Comparison of ENCODE assay signal across 8 mouse cellular contexts in the genomic region with DNA sequence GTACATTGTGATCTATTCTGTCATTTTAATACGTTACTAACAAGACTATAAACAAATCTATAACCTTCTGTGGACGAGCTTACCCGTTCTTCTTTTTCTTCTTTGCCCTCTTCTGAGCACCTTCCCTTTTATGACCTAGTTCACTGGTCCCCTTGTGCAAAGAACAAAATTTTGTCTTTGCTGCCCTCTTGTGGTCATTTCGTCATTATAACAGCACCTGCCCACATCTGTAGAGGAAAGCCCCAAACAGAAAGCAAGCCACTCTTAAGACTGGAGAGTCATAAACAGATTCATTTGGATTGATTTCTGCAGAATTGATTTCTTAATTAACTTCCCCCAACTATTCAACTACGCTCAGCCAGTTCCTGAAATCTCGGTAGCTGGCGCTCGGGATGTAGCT.
A peak's percentile ranks its signal among the peaks of the same experiment; 100 is the strongest.
DNase-seq lines count a peak whose midpoint lies in the region; ATAC-seq lines count a peak whose summit lies in the region.

No protein-coding gene starts in this region.

- peak; percentile 83 for ATAC-seq in CD4-positive, CD25-positive, alpha-beta regulatory T cell, adult 4 months

- intact Hi-C loops in gastrocnemius, postnatal 36 days (cut with DNase I): no loop called here

- DNase-seq in gastrocnemius, postnatal 10 days: peak; percentile 15
- DNase-seq in gastrocnemius, postnatal 36 days: no peak
- peak; percentile 36 for DNase-seq in c-Kit-positive CD71-positive TER-119-negative erythroid progenitor cells, embryonic 14.5 days (ENCODE audit: low read depth)
- DNase-seq in frontal cortex, adult 2 months (ENCODE audit: extremely low spot score in 1 of 2, low spot score in 1 of 2): peak; percentile 8 to 88
- DNase-seq in kidney, postnatal 36 days: peak; percentile 47 to 63
- peak; percentile 61 for DNase-seq in lung, postnatal 25 days (ENCODE audit: low spot score)
- DNase-seq in skeletal muscle tissue, adult 2 months (ENCODE audit: low read depth, low spot score): peak; percentile 14

Comparison
In these comparisons a context has a peak if more than half of its experiments do, and no peak if none do; other contexts are left out.
1. DNase-seq: peak in gastrocnemius, postnatal 10 days (single experiment), c-Kit-positive CD71-positive TER-119-negative erythroid progenitor cells, embryonic 14.5 days (single experiment), frontal cortex, adult 2 months (2 of 2), kidney, postnatal 36 days (2 of 2), lung, postnatal 25 days (single experiment) and skeletal muscle tissue, adult 2 months (single experiment); none in gastrocnemius, postnatal 36 days (0 of 2).